Mouse (Mus musculus) neural tube, embryonic 14.5 days (tissue): ENCODE measurements around the gene Tmem178. TPM values are rescaled to one million over a fixed set of nuclear protein-coding genes. Genes with fewer than 3 reads are reported as not detected.
A peak's percentile ranks its signal among the peaks of the same experiment; 100 is the strongest.
"Not testable (repeated sequence)": the region's sequence is repeated elsewhere in the genome, so short reads cannot be mapped to it uniquely, and the experiment has no call there.

ENCODE experiments used
- ATAC-seq: fragments of 200-750 bp; cut with Nextera tagmentation; 2 replicates; pipeline ENCODE4 v1.8.0; 2017; ENCODE audit warnings: low read depth, mild to moderate bottlenecking, moderate TSS enrichment, moderate library complexity
- H3K27ac ChIP-seq: fragments of 300-500 bp; sonication (generic); 2 replicates; pipeline ENCODE4 v1.5.1; 2014; ENCODE audit warnings: low read depth, mild to moderate bottlenecking, control low read depth, low read length, moderate library complexity, mixed read lengths
- H3K27me3 ChIP-seq: fragments of 300-500 bp; sonication (generic); 2 replicates; pipeline ENCODE4 v1.6.1; 2014; ENCODE audit warnings: low read length; ENCODE audit not compliant: control insufficient read depth, insufficient read depth
- H3K36me3 ChIP-seq: fragments of 300-500 bp; sonication (generic); 2 replicates; pipeline ENCODE4 v1.6.1; 2014; ENCODE audit warnings: low read length, mixed read lengths; ENCODE audit not compliant: control insufficient read depth, insufficient read depth
- H3K4me1 ChIP-seq: fragments of 300-500 bp; sonication (generic); 2 replicates; pipeline ENCODE4 v1.6.1; 2014; ENCODE audit warnings: low read length; ENCODE audit not compliant: control insufficient read depth, insufficient read depth
- H3K4me2 ChIP-seq: fragments of 300-500 bp; sonication (generic); 2 replicates; pipeline ENCODE4 v1.6.1; 2014; ENCODE audit warnings: mild to moderate bottlenecking, low read depth, low read length, control low read depth
- H3K4me3 ChIP-seq: fragments of 300-500 bp; sonication (generic); 2 replicates; pipeline ENCODE4 v1.5.1; 2014; ENCODE audit warnings: low read depth, low read length, control low read depth, mixed read lengths
- H3K9ac ChIP-seq: fragments of 300-500 bp; sonication (generic); replicated peaks from 2 replicates; pipeline ENCODE4 v1.6.1; 2014; ENCODE audit warnings: low read depth, mild to moderate bottlenecking, control low read depth, low read length, mixed read lengths
- H3K9me3 ChIP-seq: fragments of 300-500 bp; sonication (generic); 2 replicates; pipeline ENCODE4 v1.6.1; 2016; ENCODE audit warnings: low read length; ENCODE audit not compliant: control insufficient read depth
- WGBS: fragments of 180-500 bp; shearing (Covaris S2); extraction: QIAGEN DNeasy Blood & Tissue Kit; methylation state at CpG from one replicate; pipeline ENCODE4 v1.1.7; 2014; 5-methylcytosine and 5-hydroxymethylcytosine counted together
- polyA plus RNA-seq: library from polyadenylated mRNA; unstranded; fragments of >200 nt; fragmentation: Nextera tagmentation; extraction: Ambion mirVana; gene quantifications from 2 replicates; pipeline ENCODE4 v1.2.1, GENCODE M21; 2014

Tmem178 gene
- polyA plus RNA-seq, 1 experiment from 2014 or later: 37.3 TPM

DNA sequence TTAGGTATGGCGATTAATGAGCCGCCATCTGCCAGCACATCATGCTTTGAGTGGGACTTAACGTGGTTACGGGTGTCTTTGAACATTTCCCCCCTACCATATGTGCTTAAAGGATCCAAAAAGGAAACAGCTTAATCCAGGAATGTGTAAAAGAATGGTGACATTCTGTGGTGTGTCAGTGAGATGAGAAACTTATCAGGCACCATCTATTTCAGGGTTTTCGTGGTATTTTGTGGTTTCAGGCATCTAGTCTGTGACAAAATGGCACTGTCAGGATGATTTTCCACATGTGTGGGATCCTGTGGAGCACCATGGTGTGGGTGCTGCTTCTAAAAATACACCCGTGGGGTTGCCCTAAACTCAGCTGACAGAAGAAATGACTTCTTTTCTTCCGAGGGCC lies 4.6 kb upstream of the Tmem178 start:
- 80% methylated on average over 7 of the region's 7 CpGs for WGBS

DNA sequence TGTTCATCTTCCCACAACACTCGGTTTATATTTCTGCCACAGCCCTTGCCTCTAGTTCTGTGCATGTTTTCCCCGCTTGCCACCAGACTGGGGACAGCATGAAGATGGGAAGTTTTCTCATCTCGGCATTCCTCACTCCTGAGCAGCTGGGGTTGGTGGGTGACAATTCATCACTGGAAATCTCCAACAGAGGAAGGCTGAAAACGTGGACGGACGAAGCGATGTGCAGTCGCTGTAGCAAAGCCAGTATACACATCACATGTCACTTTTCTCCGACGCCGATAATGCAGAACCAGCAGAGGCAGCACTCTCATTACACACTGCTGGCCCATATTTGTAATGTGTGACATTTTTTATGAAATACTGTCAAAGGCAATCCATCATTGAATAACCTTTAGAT lies 2.6 kb upstream of the Tmem178 start:
- WGBS: 53% methylated on average over 11 of the region's 11 CpGs
- H3K9ac ChIP-seq: no peak overlapping the region
- no peaks in the 10 kb centered on the region for H3K9me3 ChIP-seq
- H3K4me2 ChIP-seq: no peak overlapping the region
- no peak for ATAC-seq
- H3K27ac ChIP-seq: no peak overlapping the region
- peaks cover 4% of the 10 kb centered on the region; the same call in 1 of the 2 replicates for H3K27me3 ChIP-seq
- H3K4me3 ChIP-seq: no peak overlapping the region
- H3K36me3 ChIP-seq: no peaks in the 10 kb centered on the region
- peaks cover 3% of the 10 kb centered on the region; the same call in 1 of the 2 replicates for H3K4me1 ChIP-seq

More for the DNA sequence above, 4.6 kb upstream of the Tmem178 start:
- H3K4me2 ChIP-seq: no peak overlapping the region
- H3K27me3 ChIP-seq: peaks cover 3% of the 10 kb centered on the region; the same call in 1 of the 2 replicates
- no peak overlapping the region for H3K27ac ChIP-seq
- H3K4me3 ChIP-seq: no peak overlapping the region
- ATAC-seq: no peak
- H3K36me3 ChIP-seq: no peaks in the 10 kb centered on the region
- H3K9me3 ChIP-seq: no peaks in the 10 kb centered on the region
- no peaks in the 10 kb centered on the region for H3K4me1 ChIP-seq
- no peak overlapping the region for H3K9ac ChIP-seq

DNA sequence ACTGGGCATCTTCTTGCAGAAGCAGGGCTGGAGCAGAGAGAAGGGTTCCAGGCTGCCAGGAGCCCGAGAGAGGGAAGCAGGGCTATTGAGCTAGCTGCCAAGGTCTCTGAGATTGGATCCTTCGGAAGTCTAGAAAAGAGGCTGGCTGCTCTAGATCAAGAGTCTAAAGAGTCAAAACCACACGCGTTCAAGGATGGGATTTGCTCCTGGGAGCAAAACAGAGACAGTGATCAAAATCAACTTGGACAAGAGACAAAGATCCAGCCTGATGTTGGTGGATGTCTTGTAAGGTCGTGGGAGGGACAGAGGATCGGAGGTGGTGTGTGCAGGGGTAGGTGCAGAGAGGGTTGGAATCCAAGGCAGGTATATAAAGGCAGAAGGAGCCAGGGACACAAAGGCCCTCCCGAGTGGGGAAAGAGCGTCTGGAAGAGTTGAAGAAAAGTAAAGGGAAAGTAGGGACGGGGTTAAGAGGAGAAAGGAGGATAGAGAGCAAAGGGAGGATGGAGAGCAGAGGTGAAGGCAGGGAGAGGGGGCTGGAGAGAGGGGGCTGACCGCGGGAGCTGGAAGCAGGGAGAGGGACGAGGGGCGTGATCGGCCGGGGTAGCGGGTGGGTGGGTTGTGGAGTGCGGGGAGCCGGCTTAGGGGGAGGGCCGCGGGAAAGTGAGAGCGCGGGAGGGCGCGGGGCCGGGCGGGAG lies 450 bp upstream of the Tmem178 start:
- no peaks in the 10 kb centered on the region for H3K36me3 ChIP-seq
- H3K4me2 ChIP-seq: peak overlapping the region; percentile 88
- peak overlapping the region; percentile 90 for H3K4me3 ChIP-seq
- H3K9ac ChIP-seq: peak overlapping the region; percentile 96
- WGBS: 8% methylated on average over 14 of the region's 26 CpGs
- H3K4me1 ChIP-seq: peaks cover 11% of the 10 kb centered on the region; the same call in 1 of the 2 replicates
- H3K27ac ChIP-seq: peak overlapping the region; percentile 87
- peaks cover 4% of the 10 kb centered on the region; the same call in 1 of the 2 replicates for H3K27me3 ChIP-seq
- no peak; the same call in 1 of the 2 replicates for ATAC-seq
- H3K9me3 ChIP-seq: no peaks in the 10 kb centered on the region

DNA sequence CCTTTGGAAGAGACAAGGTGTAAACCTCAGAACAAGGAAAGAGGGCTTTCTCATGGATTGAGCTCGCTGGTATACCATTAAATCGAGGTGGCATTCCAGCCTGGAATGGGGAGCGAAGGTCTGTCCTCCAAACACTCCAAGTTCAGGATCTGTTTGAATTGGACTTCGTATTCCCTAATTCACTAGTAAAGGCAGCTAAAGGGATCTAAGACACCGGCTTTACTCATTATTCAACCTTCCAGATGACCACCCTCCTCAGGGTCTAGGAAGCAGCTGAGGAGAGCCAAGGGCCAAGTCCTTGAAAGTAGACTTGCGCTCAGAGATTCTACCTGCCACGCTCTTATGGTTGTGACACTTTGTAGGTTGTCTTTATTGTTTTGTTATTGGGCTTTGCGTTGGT lies 1.1 kb downstream of the Tmem178 start:
- 31% methylated on average over 8 of the region's 8 CpGs for WGBS
- Histone ChIP-seq H3K9ac (peak overlapping the region; percentile 39; the same call in 1 of the 2 replicates), H3K27ac (0 out of 2 replicates have a peak overlapping the region, but pooled peaks have one; percentile 22), H3K4me2 (peak overlapping the region; percentile 60), H3K4me1 (peaks cover 11% of the 10 kb centered on the region; the same call in 1 of the 2 replicates), H3K4me3 (peak overlapping the region; percentile 40)
- not testable (repeated sequence) for ATAC-seq, H3K36me3 ChIP-seq, H3K27me3 ChIP-seq, H3K9me3 ChIP-seq

DNA sequence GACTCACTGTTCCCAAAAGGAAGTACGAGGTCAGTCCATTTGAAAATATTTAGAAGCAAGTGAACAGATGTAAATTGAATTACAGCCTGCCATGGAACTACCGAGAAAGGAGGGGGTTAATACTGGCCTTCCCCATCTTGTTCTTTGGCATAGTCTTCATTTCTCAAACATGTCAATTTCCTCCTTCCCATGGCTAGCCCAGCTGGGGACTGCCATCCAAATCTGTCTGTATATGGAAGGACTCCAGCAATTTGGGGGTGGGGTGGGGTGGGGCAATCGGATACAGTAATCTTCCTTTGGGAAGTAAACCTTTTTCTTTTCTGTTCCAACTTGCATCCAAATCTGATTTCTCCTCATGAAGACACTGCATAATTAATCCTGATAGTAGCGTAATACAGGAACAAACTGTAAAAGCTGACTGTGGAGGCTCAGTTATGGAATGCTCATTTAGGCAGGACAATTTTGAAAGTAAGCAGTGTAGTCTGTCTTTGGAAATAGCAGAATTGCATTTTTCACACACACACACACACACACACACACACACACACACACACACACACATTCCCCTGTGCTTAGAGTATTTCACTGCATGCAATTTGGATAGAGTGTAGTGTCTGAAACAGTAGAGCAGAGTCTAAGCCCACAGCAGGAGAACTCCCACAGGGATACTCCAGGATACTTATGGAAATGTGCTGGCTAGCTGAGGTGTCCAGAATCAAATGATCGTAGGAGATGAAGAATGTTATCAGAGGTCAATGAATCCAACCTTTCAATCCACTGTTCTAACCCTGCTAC lies 1.9 kb downstream of the Tmem178 start:
- ATAC-seq: no peak
- Histone ChIP-seq H3K36me3 (no peaks in the 10 kb centered on the region), H3K4me1 (peaks cover 11% of the 10 kb centered on the region; the same call in 1 of the 2 replicates), H3K27ac (no peak overlapping the region), H3K4me3 (peak overlapping the region; percentile 40), H3K27me3 (peaks cover 4% of the 10 kb centered on the region; the same call in 1 of the 2 replicates), H3K4me2 (peak overlapping the region; percentile 60), H3K9ac (0 out of 2 replicates have a peak overlapping the region, but pooled peaks have one; percentile 2), H3K9me3 (no peaks in the 10 kb centered on the region)
- 47% methylated on average over 5 of the region's 5 CpGs for WGBS

DNA sequence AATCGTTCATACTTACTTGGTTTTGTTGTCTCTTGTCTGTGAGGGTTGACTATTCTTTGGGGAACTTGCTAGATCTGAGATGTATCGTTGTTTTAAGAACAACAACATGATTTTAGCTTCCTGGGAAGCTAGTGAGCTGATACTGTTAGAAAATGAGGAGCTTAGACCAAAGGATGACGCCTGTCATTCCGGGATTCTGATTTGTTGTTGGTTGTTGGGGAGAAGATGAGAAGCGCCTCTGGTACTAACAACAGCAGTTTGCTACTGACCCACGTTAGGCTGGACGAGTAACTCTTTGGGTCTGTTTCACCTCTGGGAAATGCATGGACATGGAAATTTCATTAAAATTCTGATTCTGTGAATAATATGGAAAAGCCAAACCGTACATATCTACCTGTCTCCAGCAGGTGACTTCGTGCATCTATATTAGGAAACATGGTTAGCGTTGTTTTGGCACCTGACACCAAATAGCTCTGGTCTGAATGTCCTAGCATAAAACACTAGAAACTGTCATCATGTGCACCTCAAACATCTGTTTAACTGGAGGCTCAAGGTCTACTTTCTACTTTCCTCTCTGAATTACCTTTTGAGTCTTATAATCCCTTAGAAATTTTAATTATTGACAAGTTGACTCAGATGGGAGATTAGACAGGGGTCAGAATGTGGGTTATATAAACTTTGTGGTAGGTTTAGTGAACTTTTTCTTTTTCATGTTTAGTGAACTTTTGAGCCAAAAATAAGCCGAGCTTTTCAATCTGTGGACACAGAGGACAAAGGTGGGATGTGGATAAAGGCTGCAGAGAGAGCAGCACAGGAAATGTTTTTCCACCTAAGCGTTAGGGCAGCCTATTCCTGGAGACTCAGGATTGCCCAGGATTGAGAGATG lies 2.9 kb downstream of the Tmem178 start:
- Histone ChIP-seq H3K36me3 (no peaks in the 10 kb centered on the region), H3K27ac (no peak overlapping the region), H3K4me2 (peak overlapping the region; percentile 60), H3K27me3 (peaks cover 4% of the 10 kb centered on the region; the same call in 1 of the 2 replicates), H3K4me1 (peaks cover 15% of the 10 kb centered on the region; the same call in 1 of the 2 replicates), H3K4me3 (peak overlapping the region; percentile 40; the same call in 1 of the 2 replicates), H3K9me3 (no peaks in the 10 kb centered on the region), H3K9ac (0 out of 2 replicates have a peak overlapping the region, but pooled peaks have one; percentile 26)
- ATAC-seq: no peak
- 78% methylated on average over 12 of the region's 12 CpGs for WGBS

DNA sequence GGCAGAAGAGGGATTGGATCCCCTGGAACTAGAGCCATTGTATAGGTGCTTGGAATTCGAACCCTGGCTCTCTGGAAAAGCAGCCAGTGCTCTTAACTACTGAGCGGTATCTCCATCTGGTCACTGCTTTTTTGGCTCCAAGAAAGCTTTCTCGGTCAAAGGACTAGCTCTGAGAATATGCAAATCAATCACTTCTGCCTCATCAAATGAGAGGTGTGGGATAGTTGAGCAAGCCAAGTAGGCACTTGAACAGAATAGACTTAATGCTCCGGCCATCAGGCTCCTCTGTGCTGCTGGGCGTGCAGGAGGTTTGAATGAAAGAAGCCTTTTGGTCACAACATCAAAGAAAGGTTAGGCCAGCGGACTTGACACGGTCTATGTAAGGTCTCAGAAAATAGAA lies 5.0 kb downstream of the Tmem178 start:
- Histone ChIP-seq H3K4me2 (no peak overlapping the region), H3K27me3 (peaks cover 4% of the 10 kb centered on the region; the same call in 1 of the 2 replicates), H3K9ac (no peak overlapping the region), H3K4me3 (no peak overlapping the region), H3K36me3 (no peaks in the 10 kb centered on the region), H3K9me3 (no peaks in the 10 kb centered on the region), H3K27ac (no peak overlapping the region), H3K4me1 (peaks cover 20% of the 10 kb centered on the region; the same call in 1 of the 2 replicates)
- WGBS: 83% methylated on average over 7 of the region's 7 CpGs
- ATAC-seq: no peak

DNA sequence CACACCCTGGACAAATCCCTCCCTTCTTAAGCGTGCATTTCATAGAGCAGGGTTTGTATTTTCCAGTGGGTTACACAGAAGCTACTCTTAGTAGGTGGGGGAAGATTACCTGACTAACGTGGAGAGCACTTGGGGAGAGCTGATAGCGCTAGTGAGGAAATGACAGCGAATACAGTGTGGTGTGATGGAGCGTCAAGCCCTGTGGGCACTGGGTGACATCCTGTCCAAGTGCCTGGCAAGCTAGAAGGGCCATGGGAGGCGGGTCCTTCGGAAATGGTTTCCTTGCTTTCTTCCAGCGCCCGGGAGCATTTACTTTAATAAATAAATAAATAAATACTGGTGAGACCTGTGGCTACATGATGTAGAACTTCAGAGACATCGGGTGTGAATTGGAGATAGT lies 5.5 kb downstream of the Tmem178 start:
- Histone ChIP-seq H3K27ac (no peak overlapping the region), H3K4me2 (no peak overlapping the region), H3K9ac (no peak overlapping the region), H3K36me3 (no peaks in the 10 kb centered on the region), H3K4me1 (peaks cover 20% of the 10 kb centered on the region; the same call in 1 of the 2 replicates), H3K9me3 (no peaks in the 10 kb centered on the region), H3K4me3 (no peak overlapping the region), H3K27me3 (no peaks in the 10 kb centered on the region)
- ATAC-seq: no peak
- WGBS: 90% methylated on average over 10 of the region's 10 CpGs
